Mouse (Mus musculus): Measurements from ENCODE around the gene Mthfsd. TPM values are rescaled to one million over a fixed set of nuclear protein-coding genes. Genes with fewer than 3 reads are reported as not detected.

Gene Mthfsd
- polyA plus RNA-seq, 1 experiment from 2014 or later: 57.5 TPM

GRCm38 (mm10) chr8:121080361-121081090 lies 27.7 kb downstream of the Mthfsd start:
- ATAC-seq (ENCODE audit: insufficient read depth, low FRiP score): no peak
- H3K27me3 ChIP-seq (ENCODE audit: control insufficient read depth, insufficient read depth, low read length): peaks cover 73% of the 10 kb centered on the region
- peak overlapping the region; percentile 70 for H3K4me3 ChIP-seq (replicated peaks; ENCODE audit: low read length)
- 1% methylated on average over 49 of the region's 49 CpGs for WGBS
- H3K9me3 ChIP-seq (replicated peaks; ENCODE audit: control insufficient read depth, low read length): no peaks in the 10 kb centered on the region
- H3K4me1 ChIP-seq (ENCODE audit: control insufficient read depth, insufficient read depth, low read length): no peaks in the 10 kb centered on the region
- H3K36me3 ChIP-seq (ENCODE audit: control insufficient read depth, insufficient read depth, low read length): no peaks in the 10 kb centered on the region
- peak overlapping the region; percentile 99 for H3K27ac ChIP-seq (ENCODE audit: low read length)
- peak overlapping the region; percentile 67 for H3K4me2 ChIP-seq (ENCODE audit: low read depth, low read length)
- peak overlapping the region; percentile 88 for H3K9ac ChIP-seq (ENCODE audit: low read length)

GRCm38 (mm10) chr8:121079944-121080343 lies 28.2 kb downstream of the Mthfsd start:
- Histone ChIP-seq H3K9ac (ENCODE audit: low read length) (peak overlapping the region; percentile 88), H3K9me3 (replicated peaks; ENCODE audit: control insufficient read depth, low read length) (no peaks in the 10 kb centered on the region), H3K27ac (ENCODE audit: low read length) (peak overlapping the region; percentile 99), H3K4me3 (replicated peaks; ENCODE audit: low read length) (peak overlapping the region; percentile 70), H3K4me2 (ENCODE audit: low read depth, low read length) (peak overlapping the region; percentile 67), H3K4me1 (ENCODE audit: control insufficient read depth, insufficient read depth, low read length) (no peaks in the 10 kb centered on the region), H3K36me3 (ENCODE audit: control insufficient read depth, insufficient read depth, low read length) (no peaks in the 10 kb centered on the region), H3K27me3 (ENCODE audit: control insufficient read depth, insufficient read depth, low read length) (peaks cover 67% of the 10 kb centered on the region)
- ATAC-seq (ENCODE audit: insufficient read depth, low FRiP score): no peak
- WGBS: 14% methylated on average over 12 of the region's 12 CpGs

- Histone ChIP-seq H3K36me3 (ENCODE audit: control insufficient read depth, insufficient read depth, low read length) (no peaks in the 10 kb centered on the region), H3K4me1 (ENCODE audit: control insufficient read depth, insufficient read depth, low read length) (no peaks in the 10 kb centered on the region), H3K27me3 (ENCODE audit: control insufficient read depth, insufficient read depth, low read length) (peaks cover 60% of the 10 kb centered on the region), H3K27ac (ENCODE audit: low read length) (peak overlapping the region; percentile 63), H3K9me3 (replicated peaks; ENCODE audit: control insufficient read depth, low read length) (no peaks in the 10 kb centered on the region), H3K9ac (ENCODE audit: low read length) (peak overlapping the region; percentile 88), H3K4me2 (ENCODE audit: low read depth, low read length) (peak overlapping the region; percentile 67), H3K4me3 (replicated peaks; ENCODE audit: low read length) (peak overlapping the region; percentile 70)
- 17% methylated on average over 7 of the region's 7 CpGs for WGBS
- ATAC-seq (ENCODE audit: insufficient read depth, low FRiP score): no peak
Observed at GRCm38 (mm10) chr8:121079201-121079600, 29.0 kb downstream of the Mthfsd start.

- Histone ChIP-seq H3K27ac (ENCODE audit: low read length) (peak overlapping the region; percentile 63), H3K27me3 (ENCODE audit: control insufficient read depth, insufficient read depth, low read length) (peaks cover 56% of the 10 kb centered on the region), H3K4me3 (replicated peaks; ENCODE audit: low read length) (peak overlapping the region; percentile 70), H3K9me3 (replicated peaks; ENCODE audit: control insufficient read depth, low read length) (no peaks in the 10 kb centered on the region), H3K4me2 (ENCODE audit: low read depth, low read length) (peak overlapping the region; percentile 67), H3K9ac (ENCODE audit: low read length) (peak overlapping the region; percentile 88), H3K36me3 (ENCODE audit: control insufficient read depth, insufficient read depth, low read length) (no peaks in the 10 kb centered on the region), H3K4me1 (ENCODE audit: control insufficient read depth, insufficient read depth, low read length) (0 out of 2 replicates have a peak, but pooled peaks cover under 1% of the 10 kb centered on the region)
- WGBS: 15% methylated on average over 14 of the region's 14 CpGs
- no peak for ATAC-seq (ENCODE audit: insufficient read depth, low FRiP score)
Observed at GRCm38 (mm10) chr8:121078721-121079120, 29.5 kb downstream of the Mthfsd start.

GRCm38 (mm10) chr8:121076555-121076954 lies 31.6 kb downstream of the Mthfsd start:
- WGBS: 19% methylated on average over 7 of the region's 7 CpGs
- peaks cover 45% of the 10 kb centered on the region for H3K27me3 ChIP-seq (ENCODE audit: control insufficient read depth, insufficient read depth, low read length)
- H3K36me3 ChIP-seq (ENCODE audit: control insufficient read depth, insufficient read depth, low read length): no peaks in the 10 kb centered on the region
- peak overlapping the region; percentile 31 for H3K4me3 ChIP-seq (replicated peaks; ENCODE audit: low read length)
- peak overlapping the region; percentile 92 for H3K27ac ChIP-seq (ENCODE audit: low read length)
- peak overlapping the region; percentile 69 for H3K4me2 ChIP-seq (ENCODE audit: low read depth, low read length)
- no peak for ATAC-seq (ENCODE audit: insufficient read depth, low FRiP score)
- H3K4me1 ChIP-seq (ENCODE audit: control insufficient read depth, insufficient read depth, low read length): 0 out of 2 replicates have a peak, but pooled peaks cover 13% of the 10 kb centered on the region
- peak overlapping the region; percentile 63 for H3K9ac ChIP-seq (ENCODE audit: low read length)
- H3K9me3 ChIP-seq (replicated peaks; ENCODE audit: control insufficient read depth, low read length): no peaks in the 10 kb centered on the region

- no peaks in the 10 kb centered on the region for H3K36me3 ChIP-seq (ENCODE audit: control insufficient read depth, insufficient read depth, low read length)
- peaks cover 46% of the 10 kb centered on the region for H3K27me3 ChIP-seq (ENCODE audit: control insufficient read depth, insufficient read depth, low read length)
- peak overlapping the region; percentile 76 for H3K9ac ChIP-seq (ENCODE audit: low read length)
- 13% methylated on average over 13 of the region's 13 CpGs for WGBS
- H3K4me2 ChIP-seq (ENCODE audit: low read depth, low read length): peak overlapping the region; percentile 69
- H3K4me3 ChIP-seq (replicated peaks; ENCODE audit: low read length): peak overlapping the region; percentile 31
- peak overlapping the region; percentile 92 for H3K27ac ChIP-seq (ENCODE audit: low read length)
- H3K4me1 ChIP-seq (ENCODE audit: control insufficient read depth, insufficient read depth, low read length): peaks cover 17% of the 10 kb centered on the region; the same call in 1 of the 2 replicates
- no peak for ATAC-seq (ENCODE audit: insufficient read depth, low FRiP score)
- H3K9me3 ChIP-seq (replicated peaks; ENCODE audit: control insufficient read depth, low read length): no peaks in the 10 kb centered on the region
Observed at GRCm38 (mm10) chr8:121075936-121076335, 32.3 kb downstream of the Mthfsd start.

GRCm38 (mm10) chr8:121074848-121075145 lies 33.4 kb downstream of the Mthfsd start:
- peaks cover 39% of the 10 kb centered on the region for H3K27me3 ChIP-seq (ENCODE audit: control insufficient read depth, insufficient read depth, low read length)
- no peak for ATAC-seq (ENCODE audit: insufficient read depth, low FRiP score)
- peak overlapping the region; percentile 31 for H3K4me3 ChIP-seq (replicated peaks; ENCODE audit: low read length)
- H3K4me2 ChIP-seq (ENCODE audit: low read depth, low read length): peak overlapping the region; percentile 69
- peak overlapping the region; percentile 76 for H3K9ac ChIP-seq (ENCODE audit: low read length)
- no peaks in the 10 kb centered on the region for H3K9me3 ChIP-seq (replicated peaks; ENCODE audit: control insufficient read depth, low read length)
- H3K4me1 ChIP-seq (ENCODE audit: control insufficient read depth, insufficient read depth, low read length): peaks cover 19% of the 10 kb centered on the region; the same call in 1 of the 2 replicates
- no peaks in the 10 kb centered on the region for H3K36me3 ChIP-seq (ENCODE audit: control insufficient read depth, insufficient read depth, low read length)
- 6% methylated on average over 10 of the region's 10 CpGs for WGBS
- H3K27ac ChIP-seq (ENCODE audit: low read length): peak overlapping the region; percentile 92

- no peaks in the 10 kb centered on the region for H3K9me3 ChIP-seq (replicated peaks; ENCODE audit: control insufficient read depth, low read length)
- 7% methylated on average over 15 of the region's 15 CpGs for WGBS
- H3K4me1 ChIP-seq (ENCODE audit: control insufficient read depth, insufficient read depth, low read length): peaks cover 19% of the 10 kb centered on the region; the same call in 1 of the 2 replicates
- peak overlapping the region; percentile 92 for H3K27ac ChIP-seq (ENCODE audit: low read length)
- H3K4me3 ChIP-seq (replicated peaks; ENCODE audit: low read length): peak overlapping the region; percentile 31
- peak overlapping the region; percentile 76 for H3K9ac ChIP-seq (ENCODE audit: low read length)
- no peak for ATAC-seq (ENCODE audit: insufficient read depth, low FRiP score)
- H3K36me3 ChIP-seq (ENCODE audit: control insufficient read depth, insufficient read depth, low read length): no peaks in the 10 kb centered on the region
- peak overlapping the region; percentile 69 for H3K4me2 ChIP-seq (ENCODE audit: low read depth, low read length)
- H3K27me3 ChIP-seq (ENCODE audit: control insufficient read depth, insufficient read depth, low read length): peaks cover 37% of the 10 kb centered on the region
Observed at GRCm38 (mm10) chr8:121074108-121074847, 33.9 kb downstream of the Mthfsd start.

Measured in stomach, embryonic 16.5 days (tissue).